Mouse (Mus musculus): Measurements from ENCODE around the gene Slc6a4. TPM values are rescaled to one million over a fixed set of nuclear protein-coding genes. Genes with fewer than 3 reads are reported as not detected.
A peak's percentile ranks its signal among the peaks of the same experiment; 100 is the strongest.

The Slc6a4 gene
- total RNA-seq (2021): 1 to 10 TPM in 1 of 2 experiments, under 1 TPM in 1; 0.66 to 1.1 TPM

DNA sequence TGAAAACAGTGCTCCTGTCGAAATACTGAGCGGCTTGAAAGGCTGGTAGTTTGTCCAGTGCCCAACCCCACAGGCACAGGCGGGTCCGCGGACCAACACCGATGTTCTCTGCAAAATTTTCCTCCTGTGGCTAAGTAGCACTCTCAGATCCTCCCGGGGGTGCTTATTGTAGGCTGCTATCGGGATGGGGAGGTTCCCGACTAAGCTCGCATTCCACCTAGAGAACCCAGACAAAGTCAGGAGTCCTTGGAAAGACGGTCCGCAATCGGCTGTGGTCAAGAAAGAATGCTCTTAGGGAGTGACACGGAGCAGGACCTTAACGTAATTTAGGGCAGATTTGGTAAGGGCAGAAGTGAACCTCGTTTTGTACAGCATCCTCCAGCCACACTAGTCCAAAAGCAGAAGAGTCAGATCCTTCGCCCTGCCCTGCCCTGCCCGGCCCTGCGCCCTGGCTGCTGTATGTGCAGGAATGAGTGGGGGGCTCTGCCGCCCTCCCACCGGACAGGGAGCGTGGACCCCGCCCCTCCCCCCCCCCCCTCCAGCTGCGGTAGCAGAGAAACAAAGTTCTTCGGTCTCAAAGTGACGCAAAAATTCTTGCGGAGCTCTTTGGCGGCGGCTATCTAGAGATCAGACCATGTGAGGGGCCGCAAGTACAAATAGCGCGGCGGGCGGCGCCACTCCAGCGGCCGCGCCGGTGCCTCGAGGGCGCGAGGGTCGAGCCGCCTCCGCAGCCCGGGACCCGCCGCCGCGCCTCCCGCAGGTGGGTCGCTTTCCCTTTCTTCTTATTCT is at the start of gene Slc6a4:
Gene Slc6a4 (plus strand): TSS at position 688 of the 789 bp plus-strand sequence.
- intact Hi-C loops (cut with DNase I): loop anchor here (5.0 kb wide), 2 partner anchors 79 to 94 kb away; partner anchors contain the start of gene Nsrp1
- no peak for DNase-seq (ENCODE audit: extremely low spot score in 1 of 2, low spot score in 2 of 2)

GRCm38 (mm10) chr11:76953536-76953935 is 44.9 kb upstream of the Slc6a4 start:
- DNase-seq (ENCODE audit: extremely low spot score in 1 of 2, low spot score in 2 of 2): no peak
- intact Hi-C loops (cut with DNase I): no loop called here

- intact Hi-C loops (cut with DNase I): no loop called here
- no peak for DNase-seq (ENCODE audit: extremely low spot score in 1 of 2, low spot score in 2 of 2)
These were observed 32.7 kb upstream of the Slc6a4 start for GRCm38 (mm10) chr11:76965703-76966102.

- intact Hi-C loops (cut with DNase I): no loop called here
- no peak for DNase-seq (ENCODE audit: extremely low spot score in 1 of 2, low spot score in 2 of 2)
These were observed 28.1 kb upstream of the Slc6a4 start for GRCm38 (mm10) chr11:76970328-76970727.

- no peak for DNase-seq (ENCODE audit: extremely low spot score in 1 of 2, low spot score in 2 of 2)
- intact Hi-C loops (cut with DNase I): no loop called here
These were observed 23.6 kb upstream of the Slc6a4 start for GRCm38 (mm10) chr11:76974680-76975319.

GRCm38 (mm10) chr11:76981570-76982141 is 16.7 kb upstream of the Slc6a4 start:
- intact Hi-C loops (cut with DNase I): no loop called here

GRCm38 (mm10) chr11:76982415-76982814 is 16.0 kb upstream of the Slc6a4 start:
- no peak for DNase-seq (ENCODE audit: extremely low spot score in 1 of 2, low spot score in 2 of 2)

More at GRCm38 (mm10) chr11:76981570-76982141, 16.7 kb upstream of the Slc6a4 start:
- no peak for DNase-seq (ENCODE audit: extremely low spot score in 1 of 2, low spot score in 2 of 2)

DNA sequence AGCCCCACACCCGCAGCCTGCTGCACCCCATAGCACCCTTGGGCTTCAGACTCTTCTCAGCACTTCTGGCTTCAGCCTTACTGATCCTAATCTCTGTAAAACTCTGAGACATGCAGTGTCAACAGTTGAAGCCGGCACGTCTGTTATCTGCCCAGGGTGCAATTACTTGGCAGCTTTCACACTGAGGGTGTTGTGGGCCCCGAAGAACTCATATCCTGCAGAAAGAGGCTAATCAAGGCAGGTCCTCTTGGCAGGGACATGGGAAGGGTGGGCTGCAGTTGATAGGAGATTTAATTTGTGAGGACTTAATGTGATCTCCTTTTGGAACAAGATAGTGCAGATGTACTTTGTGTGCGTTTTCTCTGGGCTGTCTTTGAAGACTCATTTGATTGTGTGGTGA is 14.8 kb upstream of the Slc6a4 start:
- intact Hi-C loops (cut with DNase I): no loop called here
- DNase-seq (ENCODE audit: extremely low spot score in 1 of 2, low spot score in 2 of 2): no peak

More at GRCm38 (mm10) chr11:76982415-76982814, 16.0 kb upstream of the Slc6a4 start:
- intact Hi-C loops (cut with DNase I): no loop called here

DNA sequence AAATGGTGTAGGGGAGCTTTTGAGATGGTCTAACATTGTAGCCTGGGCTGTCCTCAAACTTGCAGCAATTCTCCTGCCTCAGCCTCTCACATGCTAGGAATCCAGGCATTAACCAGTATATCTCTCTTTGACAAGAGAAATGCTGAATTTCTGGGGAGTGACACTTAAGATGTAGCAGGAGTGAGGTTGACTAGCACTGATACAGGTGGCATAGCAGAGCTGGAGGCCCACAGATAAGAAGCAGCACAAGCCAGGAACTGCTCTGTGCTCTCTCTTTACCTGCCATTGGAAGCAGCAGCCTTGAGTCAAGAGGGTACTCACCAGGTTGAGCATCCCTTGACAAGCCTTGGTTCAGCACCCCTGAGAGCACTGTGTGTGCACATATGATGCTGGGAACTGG is 14.2 kb upstream of the Slc6a4 start:
- no peak for DNase-seq (ENCODE audit: extremely low spot score in 1 of 2, low spot score in 2 of 2)
- intact Hi-C loops (cut with DNase I): no loop called here

GRCm38 (mm10) chr11:76990839-76991238 is 7.6 kb upstream of the Slc6a4 start:
- DNase-seq (ENCODE audit: extremely low spot score in 1 of 2, low spot score in 2 of 2): no peak
- intact Hi-C loops (cut with DNase I): no loop called here

GRCm38 (mm10) chr11:76992886-76993285 is 5.5 kb upstream of the Slc6a4 start:
- DNase-seq (ENCODE audit: extremely low spot score in 1 of 2, low spot score in 2 of 2): no peak
- intact Hi-C loops (cut with DNase I): no loop called here

DNA sequence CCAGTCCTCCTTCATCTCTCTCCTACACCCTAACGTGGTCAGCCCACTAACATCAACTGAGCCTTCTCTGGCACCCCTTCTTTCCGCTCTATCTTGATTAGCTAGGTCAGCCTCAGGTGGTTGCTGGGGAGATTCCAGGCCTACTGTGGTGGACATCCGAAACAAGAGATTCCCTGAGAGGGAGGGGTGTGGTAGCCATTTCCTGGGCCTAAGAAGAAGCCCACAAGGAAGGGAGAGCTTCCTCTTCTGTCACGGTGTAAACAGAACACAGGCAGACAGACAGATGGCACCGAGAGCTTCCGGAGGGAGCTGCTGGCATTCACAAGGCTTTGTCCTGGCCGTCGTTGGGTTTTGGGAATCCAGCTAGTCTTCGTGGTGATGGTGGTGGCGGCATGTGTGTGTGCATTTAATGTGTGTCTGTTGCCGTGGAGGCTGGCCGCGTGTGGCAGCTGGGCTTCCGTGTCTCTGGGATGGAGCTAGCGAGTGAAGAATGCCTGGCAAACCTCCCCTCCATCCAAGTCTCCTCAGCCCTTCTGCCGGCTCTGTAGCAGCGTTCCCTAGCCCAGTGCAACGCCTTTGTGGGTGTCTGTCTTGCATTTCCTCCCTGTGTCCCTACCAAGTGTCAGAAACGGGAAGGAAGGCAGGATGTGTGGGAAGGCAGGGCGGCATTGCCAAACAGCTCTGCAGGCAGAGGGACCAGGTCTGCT is 2.3 kb upstream of the Slc6a4 start:
- intact Hi-C loops (cut with DNase I): loop anchor here (5.0 kb wide), 2 partner anchors 81 to 96 kb away; partner anchors contain the start of gene Nsrp1
- peak in 1 of 2 experiments; percentile 30 for DNase-seq (ENCODE audit: extremely low spot score in 1 of 2, low spot score in 2 of 2)

DNA sequence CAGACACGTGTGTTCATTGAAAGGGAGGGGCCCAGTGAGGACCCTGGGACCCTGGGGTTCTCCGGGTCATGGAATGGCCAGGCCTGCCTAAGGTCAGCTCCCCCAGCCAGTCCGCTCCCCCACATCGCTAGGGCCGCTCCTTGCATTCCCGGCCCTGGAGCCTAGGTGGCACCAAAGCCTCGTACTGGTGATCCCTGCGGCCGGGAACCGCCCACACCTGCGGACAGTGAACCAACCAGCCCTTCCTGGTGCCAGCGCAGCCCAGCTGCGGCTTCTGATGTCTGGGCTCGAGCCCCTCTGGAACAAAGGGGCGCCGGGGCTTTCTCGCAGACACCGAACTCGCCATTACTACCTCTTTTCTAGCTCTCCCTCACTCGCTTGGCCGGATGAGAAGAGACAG is 1.1 kb upstream of the Slc6a4 start:
- peak; percentile 33 to 81 for DNase-seq (ENCODE audit: extremely low spot score in 1 of 2, low spot score in 2 of 2)
- intact Hi-C loops (cut with DNase I): loop anchor here (5.0 kb wide), 2 partner anchors 80 to 95 kb away; partner anchors contain the start of gene Nsrp1

GRCm38 (mm10) chr11:76998705-76999226 is 363 bp downstream of the Slc6a4 start:
- no peak for DNase-seq (ENCODE audit: extremely low spot score in 1 of 2, low spot score in 2 of 2)
- intact Hi-C loops (cut with DNase I): loop anchor here (5.0 kb wide), 2 partner anchors 79 to 94 kb away; partner anchors contain the start of gene Nsrp1

- intact Hi-C loops (cut with DNase I): no loop called here
These were observed 2.3 kb downstream of the Slc6a4 start for GRCm38 (mm10) chr11:77000741-77001140.

DNA sequence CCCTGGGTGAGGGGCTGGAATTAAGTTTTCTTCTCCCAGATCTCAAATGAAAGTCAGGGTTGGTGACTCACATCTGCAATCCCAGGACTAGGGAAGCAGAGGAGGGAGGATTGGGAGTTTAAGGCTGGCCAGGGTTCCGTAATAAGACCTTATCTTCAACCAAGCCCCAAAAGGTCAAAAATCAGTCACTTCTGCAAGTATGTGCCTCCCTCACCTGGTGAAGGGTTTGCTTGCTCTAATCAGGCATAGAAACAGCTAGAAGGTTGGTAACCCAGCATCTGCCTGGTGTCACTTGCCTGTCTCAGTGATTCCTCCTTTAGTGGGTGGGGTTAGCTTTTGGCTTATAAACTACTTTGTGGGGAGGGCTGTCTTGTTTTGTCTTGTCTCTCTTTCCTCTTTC is 4.0 kb downstream of the Slc6a4 start:
- intact Hi-C loops (cut with DNase I): no loop called here
- no peak for DNase-seq (ENCODE audit: extremely low spot score in 1 of 2, low spot score in 2 of 2)

More at GRCm38 (mm10) chr11:77000741-77001140, 2.3 kb downstream of the Slc6a4 start:
- DNase-seq (ENCODE audit: extremely low spot score in 1 of 2, low spot score in 2 of 2): no peak

- no peak for DNase-seq (ENCODE audit: extremely low spot score in 1 of 2, low spot score in 2 of 2)
- intact Hi-C loops (cut with DNase I): no loop called here
These were observed 7.5 kb downstream of the Slc6a4 start for GRCm38 (mm10) chr11:77005881-77006280.

GRCm38 (mm10) chr11:77006616-77007015 is 8.2 kb downstream of the Slc6a4 start:
- no peak for DNase-seq (ENCODE audit: extremely low spot score in 1 of 2, low spot score in 2 of 2)
- intact Hi-C loops (cut with DNase I): no loop called here

Measured in left cerebral cortex, postnatal 10 days (tissue).